Mouse (Mus musculus): ENCODE results near the gene Dynlt1f. TPM values are rescaled to one million over a fixed set of nuclear protein-coding genes. Genes with fewer than 3 reads are reported as not detected.
"Not testable (repeated sequence)": the region's sequence is repeated elsewhere in the genome, so short reads cannot be mapped to it uniquely, and the experiment has no call there.

Gene Dynlt1f
- 10 to 100 TPM; 59.0 to 75.9 TPM for polyA plus RNA-seq (2017; shearing (Covaris generic))

GRCm38 (mm10) chr17:6655567-6656281, at the start of gene Dynlt1f:
Dynlt1f (minus strand) TSS chr17:6655900.
- ATAC-seq: peak; percentile 86

DNA sequence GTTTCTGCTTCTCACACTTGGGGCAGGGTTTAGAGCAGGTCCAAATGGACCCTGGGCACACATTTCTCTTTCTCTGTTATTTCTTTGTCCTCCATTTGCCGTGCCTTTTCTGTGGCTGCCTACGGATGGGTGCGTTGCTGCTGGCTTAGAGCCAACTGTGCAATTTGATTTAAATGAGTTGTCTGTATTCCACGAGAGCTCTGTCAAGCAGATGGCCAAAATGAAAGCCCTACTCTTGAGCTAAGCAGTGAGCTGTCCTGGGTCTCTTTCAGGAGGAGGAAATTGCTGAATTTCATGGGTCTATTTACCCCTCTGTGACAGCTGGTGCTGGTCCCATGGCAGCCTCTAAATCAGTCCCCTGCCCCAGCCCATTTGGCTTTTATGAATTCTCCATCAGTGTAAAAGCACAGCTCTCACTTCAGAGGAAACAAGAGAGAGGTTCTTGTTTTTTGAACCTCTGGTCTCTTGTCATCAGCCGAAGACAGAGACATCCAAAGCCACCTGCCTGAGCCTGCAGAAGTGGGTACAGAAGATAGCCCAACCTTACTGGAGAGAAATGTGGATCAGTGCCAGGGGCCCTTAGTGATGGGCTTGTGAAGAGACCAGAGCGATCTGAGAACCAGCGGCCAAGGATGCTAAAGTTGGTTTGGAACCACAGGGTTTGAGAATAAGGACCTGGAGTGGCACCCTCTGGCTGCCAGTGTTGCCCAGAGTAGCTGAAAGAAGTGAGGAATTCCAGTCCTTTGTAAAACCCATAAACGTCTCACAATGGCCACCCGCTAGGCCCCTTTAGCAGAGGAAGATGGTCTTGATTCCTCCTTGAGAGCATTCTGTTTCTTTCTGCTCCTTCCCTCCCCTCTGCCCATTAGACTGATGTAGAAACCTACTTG, 47.9 kb upstream of the Dynlt1f start:
- not testable (repeated sequence) for ATAC-seq

GRCm38 (mm10) chr17:6702625-6703221, 47.0 kb upstream of the Dynlt1f start:
- not testable (repeated sequence) for ATAC-seq

GRCm38 (mm10) chr17:6700077-6700476, 44.4 kb upstream of the Dynlt1f start:
- not testable (repeated sequence) for ATAC-seq

GRCm38 (mm10) chr17:6699502-6699901, 43.8 kb upstream of the Dynlt1f start:
- not testable (repeated sequence) for ATAC-seq

- peak; percentile 88 for ATAC-seq
Observed at GRCm38 (mm10) chr17:6697224-6697775, 41.6 kb upstream of the Dynlt1f start.

DNA sequence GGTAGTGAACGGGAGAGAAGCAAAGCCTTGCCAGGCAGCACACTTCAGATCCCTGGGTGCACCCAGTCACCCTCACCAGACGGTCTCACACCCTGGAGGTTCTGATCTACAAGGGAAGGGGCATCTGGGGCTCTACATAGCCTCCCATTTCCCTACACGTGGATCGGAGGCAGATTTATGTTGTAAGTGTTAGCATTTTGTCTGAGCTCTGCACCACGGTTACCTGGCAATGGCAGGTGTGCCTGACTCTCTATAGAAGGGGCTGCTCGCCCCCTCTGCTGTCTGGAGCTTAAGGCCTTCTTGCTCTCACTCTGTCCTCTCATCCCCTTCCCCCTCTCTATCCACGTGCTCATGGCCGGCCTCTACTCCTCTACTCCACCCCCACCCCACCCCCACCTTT, 40.8 kb upstream of the Dynlt1f start:
- ATAC-seq: not testable (repeated sequence)

- ATAC-seq: not testable (repeated sequence)
Observed at GRCm38 (mm10) chr17:6695712-6696111, 40.0 kb upstream of the Dynlt1f start.

GRCm38 (mm10) chr17:6691596-6691995, 35.9 kb upstream of the Dynlt1f start:
- peak; percentile 65 for ATAC-seq

- not testable (repeated sequence) for ATAC-seq
Observed at GRCm38 (mm10) chr17:6689344-6689743, 33.6 kb upstream of the Dynlt1f start.

GRCm38 (mm10) chr17:6686299-6686971, 30.7 kb upstream of the Dynlt1f start:
- peak; percentile 67 for ATAC-seq

GRCm38 (mm10) chr17:6685288-6685818, 29.7 kb upstream of the Dynlt1f start:
- ATAC-seq: not testable (repeated sequence)

DNA sequence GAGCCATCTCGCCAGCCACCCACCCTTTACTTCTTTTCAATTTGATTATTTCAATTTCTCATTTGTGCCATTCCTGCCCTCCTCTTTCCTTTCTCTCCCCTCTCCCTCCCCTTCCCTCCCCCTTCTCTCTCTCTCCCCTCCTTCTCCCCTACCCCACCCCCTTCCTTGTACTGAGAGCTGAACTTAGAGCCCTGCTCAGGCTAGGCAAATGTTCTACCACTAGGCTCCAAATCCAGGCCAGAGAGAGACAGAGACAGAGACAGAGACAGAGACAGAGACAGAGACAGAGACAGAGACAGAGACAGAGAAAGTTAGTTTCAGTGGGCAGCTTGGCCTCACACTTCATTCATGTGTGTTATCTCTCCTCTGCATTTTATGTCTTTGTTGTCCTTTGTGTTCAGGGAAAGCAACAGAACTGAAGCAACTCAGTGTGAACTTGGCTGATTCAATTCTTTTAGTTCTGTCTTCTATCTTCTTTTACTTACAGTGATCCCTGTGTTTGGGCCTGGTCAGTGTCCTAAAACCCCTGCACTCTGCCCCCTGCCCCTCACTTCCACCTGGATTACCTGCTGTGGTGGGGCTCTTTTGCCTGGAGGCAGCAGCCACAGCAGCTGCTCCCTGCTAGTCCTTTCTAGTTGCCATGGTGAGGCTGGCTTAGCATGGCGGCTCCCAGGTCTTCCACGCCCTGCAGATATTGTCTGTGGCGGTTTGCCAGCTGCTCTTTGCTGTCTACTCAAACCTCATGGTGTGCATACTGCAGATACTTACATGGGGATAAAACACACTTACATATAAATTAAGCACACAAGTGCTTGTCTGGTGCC, 29.0 kb upstream of the Dynlt1f start:
- not testable (repeated sequence) for ATAC-seq

DNA sequence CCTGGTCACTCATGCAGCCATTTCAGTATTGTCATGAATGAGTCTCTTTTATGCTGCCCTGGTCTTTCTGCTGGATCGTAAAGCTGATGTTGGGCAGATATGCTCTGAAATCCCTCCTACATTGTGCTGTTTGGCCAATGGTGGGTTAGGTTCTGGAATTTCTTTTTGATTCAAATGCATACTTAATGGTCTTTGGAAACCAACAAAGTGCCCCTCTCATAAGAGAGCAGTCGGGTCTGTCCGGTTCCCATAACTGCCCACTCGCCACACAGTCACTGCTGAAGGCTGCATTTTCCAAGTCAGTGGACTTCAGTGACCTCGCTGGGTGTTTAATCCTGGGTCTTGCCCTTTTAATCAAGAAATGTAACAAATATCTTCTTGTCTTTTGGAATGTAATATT, 28.0 kb upstream of the Dynlt1f start:
- ATAC-seq: not testable (repeated sequence)

- not testable (repeated sequence) for ATAC-seq
Observed at GRCm38 (mm10) chr17:6681721-6682120, 26.0 kb upstream of the Dynlt1f start.

DNA sequence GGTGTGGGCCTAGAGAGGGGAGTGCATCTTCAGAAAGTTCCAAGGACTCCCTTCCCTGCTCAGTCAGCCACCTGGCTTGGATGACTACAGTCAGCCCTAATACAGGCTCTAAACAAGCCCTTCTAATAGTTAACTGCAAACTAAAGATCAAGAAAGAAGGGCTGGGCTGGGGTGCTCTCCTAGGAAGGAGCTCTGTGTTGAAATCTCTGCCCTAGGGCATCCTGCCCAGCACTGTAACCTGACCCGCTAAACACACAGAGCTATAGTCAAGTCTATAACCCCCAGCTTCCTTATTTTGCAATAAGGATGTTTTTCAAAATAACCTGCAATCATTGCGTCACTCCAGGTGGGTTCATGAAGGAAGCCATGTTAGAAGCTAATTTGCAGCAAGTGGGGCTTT, 22.4 kb upstream of the Dynlt1f start:
- ATAC-seq: not testable (repeated sequence)

DNA sequence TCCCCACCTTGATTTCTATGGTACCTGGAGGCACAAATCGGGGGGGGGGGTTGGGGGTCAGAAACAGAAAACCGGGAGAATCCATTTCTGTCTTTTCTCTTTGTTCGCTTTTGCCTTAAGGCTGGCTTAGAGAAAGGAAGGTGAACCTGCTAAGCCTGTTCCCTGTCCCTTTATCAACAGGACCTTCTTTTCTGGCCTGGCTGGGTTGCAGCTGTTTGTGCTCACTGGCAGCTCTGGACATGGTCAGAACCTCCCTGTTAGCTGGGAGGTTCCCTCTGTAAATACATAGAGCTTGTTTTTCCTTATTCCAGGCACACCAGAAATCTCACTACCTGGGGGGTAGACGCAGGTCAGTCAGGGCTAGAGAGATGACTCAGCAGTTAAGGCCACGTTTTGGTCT, 18.6 kb upstream of the Dynlt1f start:
- ATAC-seq: not testable (repeated sequence)

DNA sequence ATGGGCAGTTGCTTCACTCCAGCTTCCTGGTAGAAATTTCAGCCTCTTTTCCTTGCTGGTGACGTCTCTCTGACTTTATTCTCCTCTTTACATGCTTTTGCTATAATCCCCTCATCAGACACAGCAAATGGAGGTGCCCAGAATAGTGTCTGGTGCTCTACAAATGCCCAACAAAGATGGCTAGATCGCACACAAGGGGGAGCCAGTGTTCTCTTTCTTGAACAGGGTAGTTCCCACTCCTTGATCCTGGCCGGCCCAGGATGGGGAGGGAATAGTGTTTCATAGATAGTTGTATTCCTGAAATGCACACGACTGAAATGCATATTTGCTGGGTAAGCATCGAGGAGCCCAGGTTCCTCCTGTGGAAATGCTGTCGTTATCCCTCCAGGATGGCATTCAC, 12.8 kb upstream of the Dynlt1f start:
- not testable (repeated sequence) for ATAC-seq

GRCm38 (mm10) chr17:6665389-6665788, 9.7 kb upstream of the Dynlt1f start:
- ATAC-seq: not testable (repeated sequence)

DNA sequence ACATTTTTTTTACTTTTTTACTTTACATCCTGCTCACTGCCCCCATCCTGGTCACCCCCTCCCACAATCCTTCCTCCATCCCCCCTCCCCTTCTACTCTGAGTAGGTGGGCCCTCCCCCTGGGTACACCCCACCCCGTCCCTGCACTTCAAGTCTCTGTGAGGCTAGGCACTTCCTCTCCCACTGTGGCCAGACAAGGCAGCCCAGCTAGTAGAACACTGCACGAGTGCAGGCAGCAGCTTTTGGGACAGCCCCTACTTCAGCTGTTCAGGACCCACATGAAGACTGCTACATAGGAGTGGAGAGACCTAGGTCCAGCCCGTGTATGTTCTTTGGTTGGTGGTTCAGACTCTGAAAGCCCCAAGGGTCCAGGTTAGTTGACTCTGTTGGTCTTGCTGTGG, 7.1 kb upstream of the Dynlt1f start:
- ATAC-seq: peak; percentile 48

Data from CD4-positive, CD25-positive, alpha-beta regulatory T cell, adult 4 months (primary cell).